Mouse (Mus musculus) erythroid progenitor cell, adult 5-6 weeks (primary cell): ENCODE measurements around the gene Fbxw5. TPM values are rescaled to one million over a fixed set of nuclear protein-coding genes. Genes with fewer than 3 reads are reported as not detected.

Source experiments
- ATAC-seq: replicated peaks from 2 replicates; pipeline ENCODE4 v1.8.0; 2016; ENCODE audit warnings: moderate number of reproducible peaks, mild to moderate bottlenecking, moderate TSS enrichment, inconsistent platforms; ENCODE audit not compliant: poor library complexity, low FRiP score, severe bottlenecking
- total RNA-seq, 2 experiments: library from RNA; stranded (forward) in 1 of 2; stranded (reverse) in 1 of 2; fragments of 150-400 nt in 1 of 2; fragments of 186-747, 209-891 nt in 1 of 2; gene quantifications; 2 replicates each; pipeline versions ENCODE4 v1.2.3 to v1.2.4; 2015 to 2017; ENCODE audit warnings: low replicate concordance in 2 of 2

Gene Fbxw5
- total RNA-seq (2015; ENCODE audit: low replicate concordance) (10.1 and 13.0 TPM in 2 replicates), total RNA-seq (2017; ENCODE audit: low replicate concordance) (3.6 and 20.9 TPM in 2 replicates)

DNA sequence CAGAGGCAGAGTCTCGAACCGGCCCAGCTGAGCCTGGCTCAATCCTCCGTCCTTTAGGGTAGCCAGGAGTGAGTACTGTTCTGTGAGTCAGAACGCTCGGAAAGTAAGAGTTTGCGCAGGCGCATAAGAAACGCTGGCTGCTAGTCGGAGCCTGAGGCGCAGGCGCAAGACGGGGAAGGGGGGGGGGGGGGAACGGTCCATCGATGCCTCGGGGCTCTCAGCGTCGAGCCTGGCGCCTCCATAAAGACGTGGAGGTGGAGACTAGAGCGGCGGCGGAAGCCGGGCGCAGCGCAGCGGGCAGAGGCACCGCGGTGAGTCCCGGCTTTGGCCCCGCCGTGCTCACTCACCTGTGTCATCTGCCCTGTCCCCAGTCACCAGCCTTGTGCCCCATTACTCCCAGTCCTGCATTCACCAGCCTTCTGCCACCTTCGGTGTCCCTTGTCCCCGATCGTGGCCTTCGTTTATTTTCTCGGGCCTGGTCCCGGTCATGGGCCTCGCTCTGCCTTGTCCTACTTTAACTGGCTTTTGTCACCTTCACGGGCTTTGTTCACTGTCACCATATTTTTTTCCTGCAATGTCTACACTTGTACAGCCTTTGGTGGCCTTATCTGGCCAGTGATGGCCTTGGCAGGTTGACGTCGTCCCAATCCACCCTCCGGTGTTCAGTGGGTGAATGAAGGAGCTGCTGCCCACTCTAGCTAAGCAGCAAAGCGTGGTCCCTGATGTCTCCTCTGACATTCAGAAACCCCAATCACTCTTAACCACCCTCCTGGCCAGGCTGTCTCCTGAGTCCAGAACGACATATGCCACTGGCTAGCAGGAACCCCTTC lies at the start of gene Fbxw5:
Fbxw5 (plus strand) TSS at position 175 of the 830 bp plus-strand sequence.
- ATAC-seq: peak; percentile 79

DNA sequence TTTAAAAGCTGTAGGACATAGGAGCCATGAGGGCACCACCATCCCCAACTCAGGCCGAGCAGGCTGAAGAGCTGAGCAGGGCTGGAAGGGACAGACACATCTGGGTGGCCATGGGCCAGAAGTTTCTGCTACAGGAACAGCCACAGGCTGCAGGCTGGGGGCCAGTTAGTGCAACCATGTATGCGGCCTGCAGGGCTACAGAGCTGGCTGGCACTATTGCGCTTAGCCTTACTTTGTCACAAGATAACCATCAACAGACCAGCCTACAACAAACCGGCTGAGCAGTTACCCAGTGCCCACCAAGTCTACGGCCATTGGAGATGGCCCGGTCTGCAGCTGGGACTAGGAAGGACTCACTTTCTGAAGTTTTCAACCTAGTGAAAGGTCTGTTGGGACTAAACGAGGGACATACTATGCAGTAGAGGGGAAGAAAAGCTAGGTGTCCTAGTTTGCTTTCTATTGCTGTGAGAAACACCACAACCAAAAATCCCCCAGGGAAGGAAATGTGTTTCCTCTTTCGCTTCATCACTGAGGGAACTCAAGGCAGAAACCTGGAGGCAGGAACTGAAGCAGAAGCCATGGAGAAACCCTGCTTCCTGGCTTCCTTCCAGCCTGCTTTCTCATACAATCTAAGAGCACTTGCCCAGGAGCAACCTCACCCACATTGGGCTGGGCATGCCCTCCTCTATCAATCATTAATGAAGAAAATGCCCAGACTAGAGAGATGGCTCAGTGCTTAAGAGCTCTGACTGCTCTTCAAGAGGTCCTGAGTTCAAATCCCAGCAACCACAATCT lies 49.5 kb upstream of the Fbxw5 start:
- no peak for ATAC-seq

DNA sequence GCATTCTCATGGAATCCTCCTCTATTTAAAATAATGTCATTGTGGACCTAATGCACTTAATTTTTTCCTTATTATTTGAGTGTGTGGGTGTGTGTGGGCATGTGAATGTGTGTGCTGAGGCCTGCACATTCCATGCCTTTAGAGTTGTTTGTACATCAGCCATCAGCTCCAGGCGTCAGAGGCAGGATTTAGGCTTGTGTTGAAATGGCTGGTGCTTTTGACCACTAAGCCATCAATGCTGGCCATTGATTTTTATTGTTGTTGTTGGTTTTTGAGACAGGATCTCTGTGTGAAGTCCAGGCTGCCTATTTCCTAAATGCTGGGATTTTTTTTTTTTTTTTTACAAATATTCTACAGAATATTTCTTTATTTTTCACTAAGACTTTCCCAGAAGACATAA lies 47.6 kb upstream of the Fbxw5 start:
- no peak for ATAC-seq

DNA sequence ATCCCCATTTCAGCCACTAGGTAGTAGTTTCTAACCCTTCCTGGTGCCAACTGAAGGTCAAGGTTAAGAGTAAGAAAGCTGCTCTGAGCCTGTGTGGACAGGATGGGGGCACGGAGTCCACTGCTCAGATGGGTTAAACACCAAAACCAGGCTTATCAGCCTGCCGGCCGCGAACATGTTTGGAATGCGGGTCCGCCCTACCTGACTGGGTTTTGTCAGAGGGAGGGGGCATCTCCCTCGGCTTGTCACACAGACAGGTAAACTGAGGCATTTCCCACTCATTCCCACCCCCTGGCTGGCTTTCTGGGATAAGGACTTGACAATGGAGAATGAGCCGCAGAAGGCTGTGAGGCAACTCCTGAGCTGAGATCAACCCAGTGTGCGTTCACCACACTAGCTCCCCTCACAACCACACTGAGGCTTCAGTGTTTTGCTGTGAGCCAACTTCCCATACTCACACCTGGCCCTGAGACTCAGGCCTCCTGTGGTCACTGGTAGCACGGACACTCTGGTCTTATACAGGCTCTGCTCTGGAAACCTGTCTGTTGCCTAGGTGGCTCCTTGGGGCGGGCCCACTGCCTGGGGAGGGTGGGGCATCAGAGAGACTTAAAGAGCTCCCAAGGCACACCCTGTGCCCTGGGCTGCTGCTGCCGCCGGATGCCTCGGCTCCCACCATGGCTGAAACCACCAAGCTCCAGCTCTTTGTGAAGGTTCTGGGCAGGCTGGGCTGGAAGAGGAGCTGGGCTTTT lies 44.2 kb upstream of the Fbxw5 start, which contains the start of gene Clic3:
Clic3 (plus strand) TSS at position 634 of the 749 bp plus-strand sequence.
- no peak for ATAC-seq

DNA sequence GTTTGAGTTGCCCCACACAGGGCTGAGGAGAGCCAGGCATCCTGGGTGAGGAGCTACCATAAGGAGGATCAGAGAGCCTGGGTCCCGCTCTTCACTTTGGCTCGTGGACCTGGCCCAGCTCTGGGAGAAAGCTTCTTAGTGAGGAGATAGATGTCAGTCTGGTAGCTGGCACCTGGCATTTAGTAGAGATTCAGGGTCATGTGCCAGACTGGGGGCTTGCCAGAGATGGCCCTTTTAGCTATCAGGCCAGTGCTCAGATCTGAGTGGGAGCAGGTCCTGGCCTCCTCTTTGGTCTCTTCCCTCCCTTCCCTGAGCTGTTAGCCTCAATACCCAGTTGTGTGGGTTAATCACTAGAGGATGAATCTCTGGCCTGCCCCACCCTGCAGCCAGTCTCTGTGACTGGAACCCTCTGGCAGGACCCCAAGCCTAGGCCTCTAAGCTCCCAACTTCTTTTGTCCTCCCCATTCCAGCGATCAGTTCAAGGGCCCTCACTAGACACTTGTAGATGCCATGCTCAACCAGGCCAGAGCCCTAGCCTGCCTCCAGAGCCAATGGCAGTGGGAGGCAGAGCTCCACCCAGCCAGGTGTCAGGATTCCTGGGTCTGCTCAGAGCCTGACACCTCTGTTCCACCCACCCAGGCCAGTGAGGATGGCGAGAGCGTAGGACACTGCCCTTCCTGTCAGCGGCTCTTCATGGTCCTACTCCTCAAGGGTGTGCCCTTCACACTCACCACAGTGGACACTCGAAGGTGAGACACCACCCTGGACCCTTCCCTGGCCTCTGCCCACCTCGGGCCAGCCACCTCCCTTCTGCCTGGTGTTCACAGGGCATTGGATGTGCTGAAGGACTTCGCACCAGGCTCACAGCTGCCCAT lies 43.3 kb upstream of the Fbxw5 start:
- no peak for ATAC-seq

DNA sequence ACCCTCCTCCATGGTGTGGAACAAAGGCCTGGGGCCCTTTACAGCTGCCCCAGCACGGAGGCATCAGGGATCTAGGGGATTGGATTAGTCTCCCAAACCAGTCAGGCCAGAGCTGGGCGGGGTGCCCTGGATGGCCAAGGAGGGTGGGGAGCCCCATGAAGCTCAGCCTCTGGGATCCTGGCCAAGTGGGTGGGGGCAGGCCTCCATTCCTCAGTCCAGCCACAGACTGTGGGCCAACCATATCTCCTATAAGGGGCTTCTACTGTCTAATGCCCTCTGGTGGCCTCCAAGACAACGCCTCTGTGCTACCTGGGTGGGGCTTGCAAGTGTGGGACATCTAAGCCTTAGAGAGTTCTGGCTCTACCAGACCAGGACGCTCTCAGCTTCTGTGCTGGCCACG lies 41.6 kb upstream of the Fbxw5 start:
- ATAC-seq: no peak

DNA sequence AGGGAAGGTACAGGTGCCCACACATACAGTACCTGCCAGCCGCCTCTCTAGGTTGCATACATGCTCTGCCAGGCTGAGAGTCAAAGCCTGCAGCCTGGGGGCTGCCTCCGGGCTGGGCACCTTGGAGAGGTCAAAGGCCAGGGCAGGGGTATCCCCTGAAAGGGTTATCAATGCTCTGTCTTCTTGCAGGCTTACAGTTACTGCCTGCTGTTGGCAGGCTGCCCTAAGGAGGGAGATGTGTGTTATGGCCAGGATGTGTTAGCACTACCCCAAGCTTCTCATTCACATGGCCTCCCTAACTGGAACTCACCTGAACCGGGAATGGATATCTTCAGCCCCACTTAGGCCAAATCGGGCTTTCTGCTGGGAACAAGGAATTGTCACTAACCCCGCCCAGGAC lies 40.4 kb upstream of the Fbxw5 start:
- 0 out of 2 replicates have a peak, but pooled peaks have one; percentile 1 for ATAC-seq

DNA sequence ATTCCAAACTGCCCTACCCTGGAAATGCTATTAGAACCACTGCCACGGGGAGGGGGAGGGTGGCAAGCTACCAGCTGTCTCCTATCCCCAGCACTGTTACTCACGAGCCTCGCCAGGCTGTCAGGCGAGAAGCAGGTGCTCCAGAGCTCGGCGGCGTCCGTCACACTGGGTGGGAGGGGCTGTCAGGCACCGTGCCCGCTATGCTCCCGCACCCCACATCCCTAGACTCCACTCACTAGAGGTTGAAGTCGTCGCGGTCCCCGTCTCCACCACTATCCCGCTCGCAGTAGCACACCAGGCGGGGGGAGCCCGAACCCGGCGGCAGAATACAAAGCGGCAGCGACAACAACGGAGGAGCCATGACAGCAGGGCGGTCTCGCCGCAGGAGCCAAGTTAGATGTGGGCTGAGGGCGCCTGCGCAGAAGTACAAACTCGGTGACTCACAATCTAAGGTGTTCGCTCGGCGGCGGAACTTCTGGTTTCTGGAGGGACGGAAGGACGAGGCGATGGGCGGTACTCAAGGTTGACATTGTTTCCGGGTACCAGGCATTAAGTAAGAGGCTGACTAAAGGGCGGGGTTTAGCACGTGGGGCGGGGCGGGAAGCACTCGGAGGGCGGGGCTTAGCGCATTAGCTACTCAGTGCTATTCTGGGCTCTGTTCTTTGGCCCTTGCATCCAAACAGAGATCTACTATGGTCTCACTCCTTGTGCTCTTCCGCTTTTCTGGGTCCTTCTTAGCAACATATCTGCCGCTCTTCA lies 39.8 kb upstream of the Fbxw5 start, which contains the start of gene Paxx:
Paxx (minus strand) TSS at position 544 of the 759 bp plus-strand sequence.
- peak; percentile 82 for ATAC-seq

DNA sequence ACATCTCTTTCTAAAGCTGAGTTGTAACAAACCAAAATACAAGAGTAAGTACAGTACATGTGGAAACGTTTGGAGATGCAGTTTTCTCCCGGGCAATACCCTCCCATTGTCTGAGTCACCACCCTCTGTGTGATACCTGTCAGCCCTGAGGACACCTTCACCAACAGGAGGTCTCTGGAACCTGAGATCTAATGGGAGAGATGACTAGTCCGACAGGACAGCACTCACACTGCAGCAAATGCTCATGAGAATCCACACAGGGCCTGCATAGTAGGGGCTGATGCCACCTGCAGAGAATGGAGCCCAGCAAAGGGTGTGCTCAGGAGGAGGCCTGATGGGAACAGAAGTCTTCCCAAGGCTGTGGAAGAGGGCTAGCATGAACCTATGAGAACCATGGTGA lies 39.1 kb upstream of the Fbxw5 start:
- ATAC-seq: no peak

DNA sequence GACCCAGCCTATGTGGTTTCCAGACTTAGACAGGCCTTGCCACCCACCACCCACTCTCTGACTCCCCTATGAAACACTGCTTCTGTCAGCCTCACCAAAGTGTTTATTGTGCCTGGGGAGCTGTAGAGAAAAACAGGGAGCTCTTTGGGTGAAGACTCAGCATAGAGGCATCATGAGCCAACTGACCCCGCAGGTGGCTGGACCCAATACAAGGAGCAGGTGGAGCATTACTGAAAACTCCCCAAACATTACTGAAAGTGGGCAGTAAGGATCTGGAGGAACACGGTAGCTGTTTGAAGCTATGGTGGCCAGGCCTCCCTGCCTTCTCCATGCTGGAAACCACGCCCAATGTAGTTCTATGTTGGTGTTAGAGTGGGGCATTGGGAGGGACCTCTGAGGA lies 36.9 kb upstream of the Fbxw5 start:
- no peak for ATAC-seq

DNA sequence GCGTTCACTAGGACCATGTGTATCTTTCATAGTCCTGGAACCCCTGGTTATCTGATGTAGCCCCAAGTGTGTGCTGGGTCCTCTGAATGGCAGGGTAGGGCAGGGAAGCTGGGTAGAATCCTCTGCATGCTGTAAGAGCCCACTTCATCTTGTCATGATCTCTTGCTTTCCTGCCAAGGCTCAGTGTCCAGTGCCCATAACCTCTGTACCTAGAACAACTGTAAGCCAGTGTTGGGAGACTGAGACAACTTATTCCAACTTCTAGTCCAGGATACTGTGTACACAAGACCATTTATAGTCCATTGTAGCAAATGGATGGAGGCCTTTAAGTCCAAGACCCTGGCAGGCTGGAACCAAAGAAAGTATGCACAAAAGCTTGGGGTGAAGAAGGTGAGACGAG lies 35.3 kb upstream of the Fbxw5 start:
- ATAC-seq: no peak

DNA sequence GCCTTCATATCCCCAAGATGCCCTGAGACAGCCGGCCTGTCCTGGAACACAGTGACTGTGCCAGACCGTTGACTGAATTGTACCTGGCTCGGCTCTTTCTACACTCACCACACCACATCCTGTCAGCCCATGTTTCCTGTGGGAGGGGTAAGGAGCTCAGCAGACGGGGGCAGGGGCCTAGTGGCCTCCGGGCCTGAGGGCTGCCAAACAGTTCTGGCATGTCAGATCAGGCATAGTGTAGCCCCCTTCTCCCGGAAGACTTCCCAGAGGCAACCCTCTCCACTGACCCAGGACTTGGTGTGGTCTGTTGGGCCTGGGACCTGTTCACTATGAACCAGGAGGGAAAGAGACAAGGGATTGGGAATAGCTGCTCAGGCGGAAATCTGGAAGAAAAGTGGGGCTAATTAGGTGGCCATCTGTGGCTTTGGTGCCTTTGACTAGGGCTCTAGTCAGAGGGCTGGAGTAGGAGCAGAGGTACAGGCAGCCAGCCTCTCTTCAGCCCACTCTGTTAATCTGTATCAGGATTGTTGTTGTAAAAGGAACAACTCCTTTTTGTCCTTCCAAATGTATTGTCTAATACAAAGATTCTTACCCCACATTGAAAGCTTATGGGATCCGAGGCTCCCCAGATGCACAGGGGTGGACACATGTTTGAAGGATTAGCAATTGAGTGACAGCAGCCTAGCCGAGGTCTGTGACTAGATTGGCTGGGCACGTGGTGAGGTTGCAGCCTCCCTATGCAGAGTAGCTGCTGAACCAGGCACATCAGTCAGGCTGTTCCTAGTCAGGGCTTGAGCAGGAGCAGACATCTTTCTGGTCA lies 34.5 kb upstream of the Fbxw5 start:
- ATAC-seq: no peak

DNA sequence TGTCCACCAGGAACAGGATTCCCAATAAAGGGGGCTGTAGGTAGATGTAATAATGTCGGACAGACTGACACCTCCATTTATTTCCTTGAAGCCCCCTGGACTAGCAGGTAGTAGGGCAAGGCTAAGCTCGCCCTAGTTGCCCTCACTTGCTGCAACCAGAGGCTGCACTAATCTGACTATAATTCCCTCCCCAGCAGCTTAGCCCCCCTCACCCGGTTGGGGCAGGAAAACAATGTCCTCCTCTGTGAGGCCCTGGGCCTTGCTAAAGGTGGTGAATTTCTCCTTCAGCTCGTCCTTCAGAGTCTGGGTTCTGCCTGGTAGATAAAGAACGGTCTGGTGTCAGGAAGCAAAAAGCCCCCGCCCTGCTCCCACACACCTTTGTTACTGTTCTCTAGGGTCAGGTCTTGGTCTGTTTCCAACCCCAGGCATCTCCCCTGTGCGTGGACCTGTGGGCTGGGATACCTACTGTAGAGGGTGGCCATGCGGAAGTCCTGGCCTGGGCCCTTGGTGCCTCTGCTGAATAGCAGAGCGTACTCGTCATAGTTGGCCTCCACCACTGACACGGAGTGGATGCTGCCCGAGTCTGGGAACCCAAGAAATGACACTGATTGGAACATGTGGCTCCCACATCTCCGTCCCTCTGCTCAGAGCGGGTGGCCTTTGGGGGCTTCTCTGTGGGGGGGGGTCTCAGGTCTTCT lies 32.8 kb upstream of the Fbxw5 start:
- no peak for ATAC-seq

DNA sequence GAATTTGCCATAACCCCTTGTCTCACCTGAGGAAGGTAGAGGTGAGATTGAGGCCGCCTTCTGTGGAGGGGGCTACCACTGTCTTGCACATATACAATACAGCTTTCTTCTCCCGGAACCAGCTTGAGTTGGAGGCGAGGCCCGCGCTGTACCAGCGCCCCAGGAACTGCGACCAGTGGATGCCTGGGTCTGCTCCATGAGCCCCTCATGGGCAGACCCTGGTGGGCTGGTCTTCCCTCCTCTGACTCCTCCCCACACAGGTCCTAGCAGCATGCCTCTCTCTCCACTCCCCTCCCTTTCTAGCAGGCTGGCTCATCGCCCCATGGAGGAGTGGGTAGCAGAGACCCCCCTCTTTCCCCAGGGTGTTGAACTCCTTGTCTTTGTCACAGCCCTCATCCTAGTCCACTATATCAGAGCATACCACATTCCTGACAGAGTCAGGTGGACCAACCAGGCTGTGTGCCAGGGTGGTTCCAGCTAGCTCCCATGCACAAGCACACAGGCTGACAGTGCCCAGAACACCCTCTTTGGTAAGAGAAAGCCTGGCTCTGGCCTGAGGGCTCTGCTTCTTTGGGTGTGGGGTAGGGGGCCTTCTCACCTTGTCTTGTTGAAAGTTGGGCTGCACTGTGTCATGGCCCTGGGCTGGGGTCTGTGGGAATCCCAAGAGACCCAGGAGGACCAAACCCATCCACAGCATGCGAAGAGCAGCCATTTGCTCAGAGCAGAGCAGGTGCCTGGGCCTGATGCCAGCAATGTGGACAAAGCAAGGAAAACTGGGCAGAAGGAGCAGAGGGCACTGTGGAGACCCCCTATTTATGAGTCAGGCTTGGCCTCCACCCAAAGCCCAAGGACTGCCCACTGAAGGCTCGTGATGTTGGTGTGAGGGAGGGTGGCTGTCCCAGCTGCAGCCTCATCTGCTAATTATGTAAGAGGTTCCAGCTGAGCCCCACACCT lies 31.3 kb upstream of the Fbxw5 start:
- no peak for ATAC-seq

DNA sequence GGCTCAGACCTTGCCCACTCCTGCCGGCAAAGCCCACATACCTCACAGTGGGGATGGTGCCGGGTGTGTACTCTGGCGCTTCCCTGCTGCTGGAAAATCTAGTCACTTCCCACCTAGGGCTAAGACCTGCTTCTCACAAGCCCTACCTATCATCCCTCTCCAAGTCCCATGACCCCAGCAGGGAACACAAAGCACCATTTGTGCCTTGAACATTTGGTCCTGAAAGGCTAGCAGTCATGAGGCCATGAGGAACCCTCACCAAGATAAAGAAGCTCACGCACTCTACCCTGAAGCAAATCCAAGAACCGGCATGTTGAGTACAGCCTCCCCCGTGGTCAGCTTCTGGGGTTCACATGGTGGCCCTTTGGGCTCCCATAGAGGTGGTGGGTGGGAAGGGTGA lies 30.6 kb upstream of the Fbxw5 start, which contains the start of gene Ptgds:
Ptgds (minus strand) TSS at position 78 of the 400 bp plus-strand sequence.
- no peak for ATAC-seq

DNA sequence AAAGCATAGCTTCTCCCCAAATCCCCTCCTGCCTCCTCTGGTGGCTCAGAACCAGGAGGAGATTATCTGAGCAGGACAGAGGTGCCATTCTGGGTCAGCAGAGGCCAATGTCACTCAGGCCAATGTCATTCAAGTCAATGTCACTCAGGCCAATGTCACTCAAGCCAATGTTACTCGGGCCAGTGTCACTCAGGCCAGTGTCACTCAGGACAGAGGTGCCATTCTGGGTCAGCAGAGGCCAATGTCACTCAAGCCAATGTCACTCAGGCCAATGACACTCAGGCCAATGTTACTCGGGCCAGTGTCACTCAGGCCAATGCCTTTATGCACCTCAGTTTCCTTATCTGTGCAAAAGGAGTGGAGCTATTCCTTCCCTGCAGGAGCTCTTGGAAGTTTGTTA lies 28.0 kb upstream of the Fbxw5 start:
- ATAC-seq: no peak
